Mouse (Mus musculus): Measurements from ENCODE around the gene Relb. TPM values are rescaled to one million over a fixed set of nuclear protein-coding genes. Genes with fewer than 3 reads are reported as not detected.
"Not testable (repeated sequence)": the region's sequence is repeated elsewhere in the genome, so short reads cannot be mapped to it uniquely, and the experiment has no call there.

Relb gene
- polyA plus RNA-seq, 1 experiment = 6.4 TPM

GRCm38 (mm10) chr7:19619004-19619801 lies 10.0 kb downstream of the Relb start:
- Histone ChIP-seq H3K27ac (ENCODE audit: insufficient read depth, low read length) (no peak overlapping the region), H3K4me1 (ENCODE audit: control insufficient read depth, insufficient read depth, low read length) (no peaks in the 10 kb centered on the region), H3K4me3 (ENCODE audit: insufficient read depth, low read length) (no peak overlapping the region)
- TF ChIP-seq CTCF (IDR thresholded peaks at IDR 0.05; ENCODE audit: extremely low read depth, insufficient read depth, low read length) (peak; percentile 83), POLR2A (IDR thresholded peaks at IDR 0.05; ENCODE audit: extremely low read depth, insufficient read depth, low read length) (no peak)

GRCm38 (mm10) chr7:19615036-19615577 lies 14.1 kb downstream of the Relb start:
- Histone ChIP-seq H3K4me3 (ENCODE audit: insufficient read depth, low read length) (no peak overlapping the region), H3K27ac (ENCODE audit: insufficient read depth, low read length) (no peak overlapping the region), H3K4me1 (ENCODE audit: control insufficient read depth, insufficient read depth, low read length) (no peaks in the 10 kb centered on the region)
- TF ChIP-seq POLR2A (IDR thresholded peaks at IDR 0.05; ENCODE audit: extremely low read depth, insufficient read depth, low read length) (no peak), CTCF (IDR thresholded peaks at IDR 0.05; ENCODE audit: extremely low read depth, insufficient read depth, low read length) (no peak)

- H3K4me3 ChIP-seq (ENCODE audit: insufficient read depth, low read length) = no peak overlapping the region
- TF ChIP-seq POLR2A (IDR thresholded peaks at IDR 0.05; ENCODE audit: extremely low read depth, insufficient read depth, low read length) (no peak), CTCF (IDR thresholded peaks at IDR 0.05; ENCODE audit: extremely low read depth, insufficient read depth, low read length) (no peak)
- no peaks in the 10 kb centered on the region for H3K4me1 ChIP-seq (ENCODE audit: control insufficient read depth, insufficient read depth, low read length)
- H3K27ac ChIP-seq (ENCODE audit: insufficient read depth, low read length) = no peak overlapping the region
Observed at GRCm38 (mm10) chr7:19610969-19611368, 18.3 kb downstream of the Relb start.

GRCm38 (mm10) chr7:19609641-19610332 lies 19.5 kb downstream of the Relb start:
- TF ChIP-seq CTCF (IDR thresholded peaks at IDR 0.05; ENCODE audit: extremely low read depth, insufficient read depth, low read length) = no peak
- TF ChIP-seq POLR2A (IDR thresholded peaks at IDR 0.05; ENCODE audit: extremely low read depth, insufficient read depth, low read length) = no peak
- no peak overlapping the region for H3K27ac ChIP-seq (ENCODE audit: insufficient read depth, low read length)
- H3K4me1 ChIP-seq (ENCODE audit: control insufficient read depth, insufficient read depth, low read length) = no peaks in the 10 kb centered on the region
- no peak overlapping the region for H3K4me3 ChIP-seq (ENCODE audit: insufficient read depth, low read length)

GRCm38 (mm10) chr7:19607291-19607690 lies 21.9 kb downstream of the Relb start:
- Histone ChIP-seq H3K4me3 (ENCODE audit: insufficient read depth, low read length) (no peak overlapping the region), H3K4me1 (ENCODE audit: control insufficient read depth, insufficient read depth, low read length) (peaks cover 9% of the 10 kb centered on the region), H3K27ac (ENCODE audit: insufficient read depth, low read length) (no peak overlapping the region)
- TF ChIP-seq CTCF (IDR thresholded peaks at IDR 0.05; ENCODE audit: extremely low read depth, insufficient read depth, low read length) = no peak
- TF ChIP-seq POLR2A (IDR thresholded peaks at IDR 0.05; ENCODE audit: extremely low read depth, insufficient read depth, low read length) = no peak

GRCm38 (mm10) chr7:19604606-19605214 lies 24.5 kb downstream of the Relb start:
- Histone ChIP-seq H3K4me1 (ENCODE audit: control insufficient read depth, insufficient read depth, low read length) (peaks cover 14% of the 10 kb centered on the region), H3K4me3 (ENCODE audit: insufficient read depth, low read length) (peak overlapping the region; percentile 95)
- not testable (repeated sequence) for H3K27ac ChIP-seq (ENCODE audit: insufficient read depth, low read length)

- Histone ChIP-seq H3K4me3 (ENCODE audit: insufficient read depth, low read length) (peak within 1 kb of the TSS; percentile 95), H3K27ac (ENCODE audit: insufficient read depth, low read length) (peak within 1 kb of the TSS; percentile 50; the same call in 1 of the 2 replicates), H3K4me1 (ENCODE audit: control insufficient read depth, insufficient read depth, low read length) (peaks cover 14% of the 10 kb centered on the region)
- peak; percentile 61; the same call in 1 of the 2 replicates for TF ChIP-seq POLR2A (IDR thresholded peaks at IDR 0.05; ENCODE audit: extremely low read depth, insufficient read depth, low read length)
- TF ChIP-seq CTCF (IDR thresholded peaks at IDR 0.05; ENCODE audit: extremely low read depth, insufficient read depth, low read length) = no peak
Observed at GRCm38 (mm10) chr7:19603849-19604605, 25.2 kb downstream of the Relb start, which contains the start of gene Clasrp. Clasrp (minus strand) TSS chr7:19604486.

GRCm38 (mm10) chr7:19603055-19603454 lies 26.2 kb downstream of the Relb start:
- Histone ChIP-seq H3K4me1 (ENCODE audit: control insufficient read depth, insufficient read depth, low read length) (peaks cover 14% of the 10 kb centered on the region), H3K27ac (ENCODE audit: insufficient read depth, low read length) (no peak overlapping the region; the same call in 1 of the 2 replicates), H3K4me3 (ENCODE audit: insufficient read depth, low read length) (peak overlapping the region; percentile 95; the same call in 1 of the 2 replicates)
- TF ChIP-seq POLR2A (IDR thresholded peaks at IDR 0.05; ENCODE audit: extremely low read depth, insufficient read depth, low read length) (no peak), CTCF (IDR thresholded peaks at IDR 0.05; ENCODE audit: extremely low read depth, insufficient read depth, low read length) (no peak)

GRCm38 (mm10) chr7:19600562-19600961 lies 28.7 kb downstream of the Relb start:
- Histone ChIP-seq H3K4me3 (ENCODE audit: insufficient read depth, low read length) (no peak overlapping the region), H3K27ac (ENCODE audit: insufficient read depth, low read length) (0 out of 2 replicates have a peak overlapping the region, but pooled peaks have one; percentile 75), H3K4me1 (ENCODE audit: control insufficient read depth, insufficient read depth, low read length) (peaks cover 14% of the 10 kb centered on the region)
- TF ChIP-seq CTCF (IDR thresholded peaks at IDR 0.05; ENCODE audit: extremely low read depth, insufficient read depth, low read length) = no peak
- no peak for TF ChIP-seq POLR2A (IDR thresholded peaks at IDR 0.05; ENCODE audit: extremely low read depth, insufficient read depth, low read length)
